Mouse (Mus musculus) midbrain, postnatal 0 days (tissue): Measurements from ENCODE around the gene Fam169b. TPM values are rescaled to one million over a fixed set of nuclear protein-coding genes. Genes with fewer than 3 reads are reported as not detected.

ENCODE experiments used
- ATAC-seq: fragments of 200-750 bp; cut with Nextera tagmentation; 2 replicates; pipeline ENCODE4 v1.8.0; 2017; ENCODE audit warnings: moderate number of reproducible peaks, mild to moderate bottlenecking, moderate TSS enrichment, moderate library complexity; ENCODE audit not compliant: low FRiP score
- DNase-seq: peaks from one replicate; pipeline ENCODE4 v3.0.0-alpha.2; 2015; ENCODE audit warnings: low spot score
- H3K27ac ChIP-seq: fragments of 300-500 bp; sonication (generic); 2 replicates; pipeline ENCODE4 v1.5.1; 2014; ENCODE audit warnings: low read depth, mild to moderate bottlenecking, low read length, mixed read lengths
- H3K27me3 ChIP-seq: fragments of 300-500 bp; sonication (generic); 2 replicates; pipeline ENCODE4 v1.6.1; 2014; ENCODE audit warnings: low read length, control low read depth, mixed read lengths; ENCODE audit not compliant: insufficient read depth
- H3K36me3 ChIP-seq: fragments of 300-500 bp; sonication (generic); 2 replicates; pipeline ENCODE4 v1.6.1; 2014; ENCODE audit warnings: low read length, control low read depth, mixed read lengths; ENCODE audit not compliant: insufficient read depth
- H3K4me1 ChIP-seq: fragments of 300-500 bp; sonication (generic); 2 replicates; pipeline ENCODE4 v1.6.1; 2014; ENCODE audit warnings: mild to moderate bottlenecking, control low read depth, antibody characterized with exemption, low read length, mixed read lengths; ENCODE audit not compliant: insufficient read depth
- H3K4me2 ChIP-seq: fragments of 300-500 bp; sonication (generic); 2 replicates; pipeline ENCODE4 v1.6.1; 2014; ENCODE audit warnings: low read depth, mild to moderate bottlenecking, low read length, mixed read lengths; ENCODE audit not compliant: poor library complexity, severe bottlenecking
- H3K4me3 ChIP-seq: fragments of 300-500 bp; sonication (generic); 2 replicates; pipeline ENCODE4 v1.5.1; 2014; ENCODE audit warnings: low read depth, mild to moderate bottlenecking, low read length, moderate library complexity
- H3K9ac ChIP-seq: fragments of 300-500 bp; sonication (generic); replicated peaks from 2 replicates; pipeline ENCODE4 v1.6.1; 2014; ENCODE audit warnings: mild to moderate bottlenecking, low read length, moderate library complexity, mixed read lengths; ENCODE audit not compliant: poor library complexity, severe bottlenecking
- H3K9me3 ChIP-seq: fragments of 300-500 bp; sonication (generic); 2 replicates; pipeline ENCODE4 v1.6.1; 2016; ENCODE audit warnings: low read length, control low read depth
- CTCF ChIP-seq: IDR thresholded peaks from 2 replicates; pipeline ENCODE4 v1.5.1; 2016; ENCODE audit warnings: antibody characterized with exemption, mild to moderate bottlenecking
- WGBS: fragments of 180-500 bp; shearing (Covaris S2); extraction: QIAGEN DNeasy Blood & Tissue Kit; methylation state at CpG from one replicate; pipeline ENCODE4 v1.1.7; 2014; 5-methylcytosine and 5-hydroxymethylcytosine counted together
- polyA plus RNA-seq: library from polyadenylated mRNA; unstranded; fragments of >200 nt; fragmentation: Nextera tagmentation; extraction: Ambion mirVana; gene quantifications from 2 replicates; pipeline ENCODE4 v1.2.1, GENCODE M21; 2015
- total RNA-seq: library from RNA; depleted of rRNA; stranded (reverse); fragments of >200 nt; gene quantifications from 2 replicates; pipeline ENCODE4 v1.2.3, GENCODE M21; 2014

Fam169b gene
- total and polyA plus RNA-seq, 2 experiments from 2014 or later = not detected

GRCm38 (mm10) chr7:68314286-68314685 is 40.6 kb downstream of the Fam169b start:
- H3K27me3 ChIP-seq = no peaks in the 10 kb centered on the region; the same call in 1 of the 2 replicates
- DNase-seq (no peak), ATAC-seq (no peak)
- no peaks in the 10 kb centered on the region for H3K9me3 ChIP-seq
- no peak overlapping the region for H3K4me2 ChIP-seq
- no peak overlapping the region for H3K4me3 ChIP-seq
- H3K27ac ChIP-seq = no peak overlapping the region
- no peak overlapping the region for H3K9ac ChIP-seq
- no peak for TF ChIP-seq CTCF
- H3K36me3 ChIP-seq = no peaks in the 10 kb centered on the region
- no peaks in the 10 kb centered on the region for H3K4me1 ChIP-seq
- 95% methylated on average over 1 of the region's 1 CpGs for WGBS

GRCm38 (mm10) chr7:68315068-68315467 is 41.4 kb downstream of the Fam169b start:
- no peak for TF ChIP-seq CTCF
- 84% methylated on average over 4 of the region's 4 CpGs for WGBS
- no peak for ATAC-seq

GRCm38 (mm10) chr7:68318006-68318788 is 44.6 kb downstream of the Fam169b start:
- Histone ChIP-seq H3K4me1 (no peaks in the 10 kb centered on the region), H3K27me3 (no peaks in the 10 kb centered on the region; the same call in 1 of the 2 replicates), H3K36me3 (no peaks in the 10 kb centered on the region), H3K4me2 (no peak overlapping the region), H3K9me3 (no peaks in the 10 kb centered on the region), H3K9ac (no peak overlapping the region), H3K27ac (no peak overlapping the region), H3K4me3 (no peak overlapping the region)
- peak; percentile 60; the same call in 1 of the 2 replicates for ATAC-seq
- WGBS = 70% methylated on average over 15 of the region's 16 CpGs
- TF ChIP-seq CTCF = no peak
- peak; percentile 67 for DNase-seq

More at GRCm38 (mm10) chr7:68315068-68315467, 41.4 kb downstream of the Fam169b start:
- H3K36me3 ChIP-seq = no peaks in the 10 kb centered on the region
- no peak overlapping the region for H3K4me2 ChIP-seq
- H3K9me3 ChIP-seq = no peaks in the 10 kb centered on the region
- no peaks in the 10 kb centered on the region for H3K4me1 ChIP-seq
- H3K9ac ChIP-seq = no peak overlapping the region
- no peak for DNase-seq
- H3K4me3 ChIP-seq = no peak overlapping the region
- no peaks in the 10 kb centered on the region; the same call in 1 of the 2 replicates for H3K27me3 ChIP-seq
- no peak overlapping the region for H3K27ac ChIP-seq

- Histone ChIP-seq H3K27me3 (no peaks in the 10 kb centered on the region; the same call in 1 of the 2 replicates), H3K36me3 (no peaks in the 10 kb centered on the region), H3K4me3 (no peak overlapping the region), H3K4me1 (no peaks in the 10 kb centered on the region), H3K9me3 (no peaks in the 10 kb centered on the region), H3K9ac (no peak overlapping the region), H3K27ac (no peak overlapping the region), H3K4me2 (no peak overlapping the region)
- DNase-seq (no peak), ATAC-seq (no peak)
- TF ChIP-seq CTCF = no peak
- 52% methylated on average over 6 of the region's 6 CpGs for WGBS
These were observed 45.3 kb downstream of the Fam169b start for GRCm38 (mm10) chr7:68318979-68319378.

DNA sequence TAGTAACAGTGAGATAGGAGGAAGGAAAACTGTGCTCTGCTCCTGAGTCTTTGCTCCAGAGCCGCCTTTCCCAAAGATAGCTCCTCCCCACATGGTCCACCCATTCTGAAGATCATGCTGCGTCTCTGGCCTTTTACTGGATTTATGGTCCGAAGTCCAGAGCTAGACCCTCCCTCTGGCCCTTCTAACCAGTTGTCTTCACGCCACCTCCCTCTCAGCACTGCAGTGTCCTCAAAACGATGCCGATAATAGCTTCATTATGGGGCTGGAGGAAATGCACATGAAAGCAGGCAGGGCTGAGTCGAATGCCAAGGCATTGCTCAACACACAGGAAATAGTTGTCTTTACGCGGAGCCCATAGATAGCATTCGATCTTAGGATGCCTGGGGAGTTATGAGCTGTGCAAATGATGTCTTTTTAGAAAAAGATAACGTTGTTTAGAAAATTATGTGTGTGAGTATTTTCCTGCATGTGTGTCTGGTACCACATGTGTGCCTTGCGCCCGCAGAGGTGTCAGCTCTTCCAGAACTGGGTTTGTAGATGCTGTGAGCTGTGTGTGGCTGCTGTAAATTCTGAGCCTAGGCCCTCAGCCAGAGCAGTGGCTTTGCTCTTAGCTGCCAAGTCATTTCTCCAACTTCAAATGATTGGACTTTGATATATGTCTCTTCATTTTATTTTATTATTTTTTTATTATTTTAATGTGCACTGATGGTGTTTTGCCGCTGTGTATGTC is 46.6 kb downstream of the Fam169b start:
- Histone ChIP-seq H3K27ac (no peak overlapping the region), H3K4me2 (no peak overlapping the region), H3K9ac (no peak overlapping the region), H3K9me3 (no peaks in the 10 kb centered on the region), H3K27me3 (no peaks in the 10 kb centered on the region; the same call in 1 of the 2 replicates), H3K4me3 (no peak overlapping the region), H3K4me1 (no peaks in the 10 kb centered on the region), H3K36me3 (no peaks in the 10 kb centered on the region)
- no peak for TF ChIP-seq CTCF
- 83% methylated on average over 14 of the region's 14 CpGs for WGBS
- ATAC-seq (no peak), DNase-seq (no peak)

DNA sequence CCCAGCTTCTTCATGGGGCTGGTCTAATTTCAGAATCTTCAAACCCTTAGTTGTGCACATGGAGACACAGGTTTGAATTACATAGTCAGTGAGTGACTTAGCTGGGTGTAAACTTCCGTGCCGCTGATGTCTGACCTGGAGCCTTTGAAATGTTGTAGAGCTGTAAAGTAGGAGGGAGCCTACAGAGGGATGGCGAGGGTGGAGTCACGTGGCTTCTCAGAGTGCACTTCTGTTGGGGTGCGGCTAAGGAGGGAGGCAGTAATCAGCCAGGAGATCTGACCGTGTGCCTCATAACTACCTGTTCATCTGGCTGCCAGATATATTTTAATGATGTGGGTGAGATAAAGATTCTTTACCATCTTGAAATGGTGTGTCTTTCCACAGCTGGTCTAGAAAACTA is 49.4 kb downstream of the Fam169b start:
- no peaks in the 10 kb centered on the region for H3K4me1 ChIP-seq
- H3K9ac ChIP-seq = no peak overlapping the region
- ATAC-seq (no peak), DNase-seq (no peak)
- WGBS = 87% methylated on average over 6 of the region's 6 CpGs
- no peaks in the 10 kb centered on the region for H3K36me3 ChIP-seq
- H3K27me3 ChIP-seq = no peaks in the 10 kb centered on the region
- H3K4me2 ChIP-seq = no peak overlapping the region
- H3K4me3 ChIP-seq = no peak overlapping the region
- H3K9me3 ChIP-seq = no peaks in the 10 kb centered on the region
- H3K27ac ChIP-seq = no peak overlapping the region
- no peak for TF ChIP-seq CTCF
